Mouse (Mus musculus): ENCODE measurements at regions not wholly inside any gene's neighbourhood (a gene's known extent, or its start where the extent isn't known, plus 50 kb on each side); places are given as distances from the start of the nearest gene placed in this dataset.

DNA sequence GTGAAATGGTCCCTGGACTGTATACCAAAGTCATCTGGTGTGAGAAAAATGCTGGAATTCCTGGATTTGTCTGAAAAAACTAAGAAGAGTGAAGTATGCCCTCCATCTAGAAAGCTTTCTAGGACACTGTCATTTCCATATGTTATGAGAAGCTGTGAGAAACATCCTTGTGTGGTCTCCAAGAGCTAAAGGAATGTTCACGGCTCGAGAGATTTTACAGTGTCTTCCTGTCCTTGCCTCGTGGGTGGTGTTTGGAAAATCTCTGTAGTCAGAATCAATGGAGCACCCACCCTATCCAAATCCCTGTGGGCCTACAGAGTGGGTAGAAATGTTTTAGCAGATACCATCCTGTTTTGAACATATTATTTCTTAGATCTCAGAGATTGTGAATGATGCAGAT lies 487.7 kb downstream of the Hdgfl1 start:
- Histone ChIP-seq H3K27me3 (ENCODE audit: insufficient read depth, low read length) (no peaks in the 10 kb centered on the region), H3K4me3 (ENCODE audit: low read depth, low read length) (no peak overlapping the region), H3K36me3 (replicated peaks) (no peaks in the 10 kb centered on the region), H3K4me1 (ENCODE audit: insufficient read depth, low read depth, low read length) (no peaks in the 10 kb centered on the region), H3K9me3 (replicated peaks) (no peaks in the 10 kb centered on the region)
- TF ChIP-seq GATA1 (IDR thresholded peaks at IDR 0.05; ENCODE audit: borderline replicate concordance, low read length): no peak
- no peak for TF ChIP-seq CTCF (IDR thresholded peaks at IDR 0.05; ENCODE audit: low read depth, low read length)
- no peak for TF ChIP-seq POLR2AphosphoS5 (IDR thresholded peaks at IDR 0.05; ENCODE audit: insufficient replicate concordance, low read depth, low read length)
- TF ChIP-seq TAL1 (conservative IDR thresholded peaks at IDR 0.05; ENCODE audit: low read depth, low read length): no peak
- no peak for TF ChIP-seq GATA2 (IDR thresholded peaks at IDR 0.05; ENCODE audit: borderline replicate concordance, low read depth, low read length)
- ATAC-seq (ENCODE audit: extremely low read depth, insufficient number of reproducible peaks, low FRiP score, poor library complexity, severe bottlenecking) (no peak), DNase-seq (ENCODE audit: low spot score) (no peak)

GRCm38 (mm10) chr13:26272850-26273249 lies 497.1 kb downstream of the Hdgfl1 start:
- no peaks in the 10 kb centered on the region for H3K4me1 ChIP-seq (ENCODE audit: insufficient read depth, low read depth, low read length)
- DNase-seq (ENCODE audit: low spot score): no peak
- no peak for ATAC-seq (ENCODE audit: extremely low read depth, insufficient number of reproducible peaks, low FRiP score, poor library complexity, severe bottlenecking)
- no peak overlapping the region for H3K4me3 ChIP-seq (ENCODE audit: low read depth, low read length)
- no peaks in the 10 kb centered on the region for H3K27me3 ChIP-seq (ENCODE audit: insufficient read depth, low read length)
- TF ChIP-seq POLR2AphosphoS5 (IDR thresholded peaks at IDR 0.05; ENCODE audit: insufficient replicate concordance, low read depth, low read length) (no peak), GATA1 (IDR thresholded peaks at IDR 0.05; ENCODE audit: borderline replicate concordance, low read length) (no peak), TAL1 (conservative IDR thresholded peaks at IDR 0.05; ENCODE audit: low read depth, low read length) (no peak), CTCF (IDR thresholded peaks at IDR 0.05; ENCODE audit: low read depth, low read length) (no peak), GATA2 (IDR thresholded peaks at IDR 0.05; ENCODE audit: borderline replicate concordance, low read depth, low read length) (no peak)
- no peaks in the 10 kb centered on the region for H3K36me3 ChIP-seq (replicated peaks)
- no peaks in the 10 kb centered on the region for H3K9me3 ChIP-seq (replicated peaks)

- DNase-seq (ENCODE audit: low spot score) (no peak), ATAC-seq (ENCODE audit: extremely low read depth, insufficient number of reproducible peaks, low FRiP score, poor library complexity, severe bottlenecking) (no peak)
- TF ChIP-seq CTCF (IDR thresholded peaks at IDR 0.05; ENCODE audit: low read depth, low read length): no peak
- no peak for TF ChIP-seq TAL1 (conservative IDR thresholded peaks at IDR 0.05; ENCODE audit: low read depth, low read length)
- TF ChIP-seq GATA2 (IDR thresholded peaks at IDR 0.05; ENCODE audit: borderline replicate concordance, low read depth, low read length): no peak
- no peak for TF ChIP-seq GATA1 (IDR thresholded peaks at IDR 0.05; ENCODE audit: borderline replicate concordance, low read length)
- TF ChIP-seq POLR2AphosphoS5 (IDR thresholded peaks at IDR 0.05; ENCODE audit: insufficient replicate concordance, low read depth, low read length): no peak
- H3K27me3 ChIP-seq (ENCODE audit: insufficient read depth, low read length): no peaks in the 10 kb centered on the region
- no peaks in the 10 kb centered on the region for H3K36me3 ChIP-seq (replicated peaks)
- H3K9me3 ChIP-seq (replicated peaks): no peaks in the 10 kb centered on the region
- H3K4me1 ChIP-seq (ENCODE audit: insufficient read depth, low read depth, low read length): no peaks in the 10 kb centered on the region
- H3K4me3 ChIP-seq (ENCODE audit: low read depth, low read length): no peak overlapping the region
These were observed 502.5 kb downstream of the Hdgfl1 start for GRCm38 (mm10) chr13:26267501-26267900.

DNA sequence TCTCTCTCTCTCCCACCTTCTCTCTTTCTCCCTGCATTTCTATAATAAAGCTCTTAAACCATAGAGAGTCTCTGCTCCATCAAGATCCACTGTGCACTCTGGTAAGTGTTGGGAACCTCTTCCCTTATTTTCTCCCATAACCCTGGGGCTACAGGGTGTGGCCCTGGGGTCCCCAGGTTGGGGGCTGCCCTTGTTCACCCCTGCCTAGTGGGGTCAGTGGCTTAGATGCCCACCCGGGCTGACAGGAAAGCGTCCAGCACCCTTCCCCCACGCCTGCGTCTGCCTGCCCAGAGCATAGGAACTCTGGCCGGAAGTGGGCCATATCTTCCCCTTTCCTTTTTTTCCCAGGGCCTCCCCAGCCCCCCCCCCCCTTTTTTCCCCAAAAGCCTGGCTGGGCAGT lies 534.0 kb downstream of the Hdgfl1 start:
- Histone ChIP-seq H3K27me3 (ENCODE audit: insufficient read depth, low read length) (no peaks in the 10 kb centered on the region), H3K4me1 (ENCODE audit: insufficient read depth, low read depth, low read length) (no peaks in the 10 kb centered on the region), H3K36me3 (replicated peaks) (no peaks in the 10 kb centered on the region), H3K4me3 (ENCODE audit: low read depth, low read length) (no peak overlapping the region), H3K9me3 (replicated peaks) (no peaks in the 10 kb centered on the region)
- TF ChIP-seq GATA1 (IDR thresholded peaks at IDR 0.05; ENCODE audit: borderline replicate concordance, low read length) (no peak), TAL1 (conservative IDR thresholded peaks at IDR 0.05; ENCODE audit: low read depth, low read length) (no peak), GATA2 (IDR thresholded peaks at IDR 0.05; ENCODE audit: borderline replicate concordance, low read depth, low read length) (no peak), POLR2AphosphoS5 (IDR thresholded peaks at IDR 0.05; ENCODE audit: insufficient replicate concordance, low read depth, low read length) (no peak), CTCF (IDR thresholded peaks at IDR 0.05; ENCODE audit: low read depth, low read length) (no peak)
- no peak for ATAC-seq (ENCODE audit: extremely low read depth, insufficient number of reproducible peaks, low FRiP score, poor library complexity, severe bottlenecking)
- DNase-seq (ENCODE audit: low spot score): no peak

DNA sequence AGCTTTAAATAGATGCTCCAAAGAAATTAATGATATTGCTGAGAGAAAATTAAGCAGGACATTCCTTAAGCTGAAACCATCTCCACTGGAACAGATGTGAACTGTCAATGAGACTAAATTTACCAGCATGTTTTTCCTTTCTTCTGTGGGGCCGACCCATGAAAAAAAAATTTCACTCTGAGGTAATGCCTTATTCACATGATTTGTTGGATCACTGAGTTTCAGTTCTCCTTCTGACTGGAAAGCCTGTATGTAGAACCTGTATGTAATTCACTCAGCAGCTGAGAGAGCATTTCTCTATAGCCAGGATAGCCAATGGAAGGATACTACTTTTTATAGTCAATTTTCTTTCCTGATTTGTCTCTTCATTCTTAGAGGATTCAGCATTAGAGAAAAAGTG lies 535.3 kb downstream of the Hdgfl1 start:
- no peak overlapping the region for H3K4me3 ChIP-seq (ENCODE audit: low read depth, low read length)
- H3K36me3 ChIP-seq (replicated peaks): no peaks in the 10 kb centered on the region
- no peaks in the 10 kb centered on the region for H3K9me3 ChIP-seq (replicated peaks)
- TF ChIP-seq POLR2AphosphoS5 (IDR thresholded peaks at IDR 0.05; ENCODE audit: insufficient replicate concordance, low read depth, low read length): no peak
- no peaks in the 10 kb centered on the region for H3K27me3 ChIP-seq (ENCODE audit: insufficient read depth, low read length)
- DNase-seq (ENCODE audit: low spot score) (no peak), ATAC-seq (ENCODE audit: extremely low read depth, insufficient number of reproducible peaks, low FRiP score, poor library complexity, severe bottlenecking) (no peak)
- H3K4me1 ChIP-seq (ENCODE audit: insufficient read depth, low read depth, low read length): no peaks in the 10 kb centered on the region

GRCm38 (mm10) chr13:26217299-26217698 lies 552.7 kb downstream of the Hdgfl1 start:
- no peak for ATAC-seq (ENCODE audit: extremely low read depth, insufficient number of reproducible peaks, low FRiP score, poor library complexity, severe bottlenecking)

DNA sequence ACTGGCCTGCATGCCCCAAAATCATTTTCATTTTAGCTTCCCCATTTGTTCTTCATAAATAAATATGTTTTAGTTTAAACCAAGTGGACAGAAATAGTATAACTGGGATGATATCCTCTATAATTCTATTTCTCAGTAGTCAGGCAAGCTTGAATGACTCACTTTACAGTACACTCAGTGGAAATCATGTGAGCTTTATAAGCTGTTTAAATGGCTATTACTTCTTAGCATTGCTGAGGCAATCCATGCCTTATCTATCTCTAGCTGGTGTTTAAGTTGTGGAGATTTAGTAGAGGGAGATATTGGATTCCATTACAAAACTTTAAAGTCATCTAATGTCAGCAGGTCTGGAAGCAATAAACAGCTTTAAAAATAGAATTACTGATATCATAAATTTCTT lies 553.4 kb downstream of the Hdgfl1 start:
- Histone ChIP-seq H3K4me1 (ENCODE audit: insufficient read depth, low read depth, low read length) (no peaks in the 10 kb centered on the region), H3K4me3 (ENCODE audit: low read depth, low read length) (no peak overlapping the region), H3K9me3 (replicated peaks) (no peaks in the 10 kb centered on the region), H3K27me3 (ENCODE audit: insufficient read depth, low read length) (no peaks in the 10 kb centered on the region), H3K36me3 (replicated peaks) (no peaks in the 10 kb centered on the region)
- no peak for TF ChIP-seq TAL1 (conservative IDR thresholded peaks at IDR 0.05; ENCODE audit: low read depth, low read length)
- TF ChIP-seq POLR2AphosphoS5 (IDR thresholded peaks at IDR 0.05; ENCODE audit: insufficient replicate concordance, low read depth, low read length): no peak
- TF ChIP-seq CTCF (IDR thresholded peaks at IDR 0.05; ENCODE audit: low read depth, low read length): no peak
- no peak for ATAC-seq (ENCODE audit: extremely low read depth, insufficient number of reproducible peaks, low FRiP score, poor library complexity, severe bottlenecking)
- no peak for DNase-seq (ENCODE audit: low spot score)

More at GRCm38 (mm10) chr13:26217299-26217698, 552.7 kb downstream of the Hdgfl1 start:
- Histone ChIP-seq H3K4me3 (ENCODE audit: low read depth, low read length) (no peak overlapping the region), H3K36me3 (replicated peaks) (no peaks in the 10 kb centered on the region), H3K9me3 (replicated peaks) (no peaks in the 10 kb centered on the region), H3K27me3 (ENCODE audit: insufficient read depth, low read length) (no peaks in the 10 kb centered on the region), H3K4me1 (ENCODE audit: insufficient read depth, low read depth, low read length) (no peaks in the 10 kb centered on the region)
- TF ChIP-seq TAL1 (conservative IDR thresholded peaks at IDR 0.05; ENCODE audit: low read depth, low read length) (no peak), GATA1 (IDR thresholded peaks at IDR 0.05; ENCODE audit: borderline replicate concordance, low read length) (no peak), GATA2 (IDR thresholded peaks at IDR 0.05; ENCODE audit: borderline replicate concordance, low read depth, low read length) (no peak), POLR2AphosphoS5 (IDR thresholded peaks at IDR 0.05; ENCODE audit: insufficient replicate concordance, low read depth, low read length) (no peak), CTCF (IDR thresholded peaks at IDR 0.05; ENCODE audit: low read depth, low read length) (no peak)
- no peak for DNase-seq (ENCODE audit: low spot score)

Data from G1E (cell line).